Mouse (Mus musculus) ES-Bruce4 (cell line): ENCODE results near the gene Kcnq2. TPM values are rescaled to one million over a fixed set of nuclear protein-coding genes. Genes with fewer than 3 reads are reported as not detected.

Experiments
- H3K27ac ChIP-seq: 2 replicates; pipeline ENCODE4 v1.5.1; 2012; ENCODE audit warnings: low read length, inconsistent platforms; ENCODE audit not compliant: insufficient read depth
- H3K27me3 ChIP-seq: 2 replicates; pipeline ENCODE4 v1.6.1; 2012; ENCODE audit warnings: mild to moderate bottlenecking, low read length, inconsistent platforms; ENCODE audit not compliant: control insufficient read depth, poor library complexity, insufficient read depth, severe bottlenecking
- H3K36me3 ChIP-seq: 2 replicates; pipeline ENCODE4 v1.6.1; 2012; ENCODE audit warnings: inconsistent platforms, mild to moderate bottlenecking, low read length, moderate library complexity; ENCODE audit not compliant: control insufficient read depth, poor library complexity, insufficient read depth, severe bottlenecking
- H3K4me1 ChIP-seq: one replicate; pipeline ENCODE4 v1.8.1; 2011; ENCODE audit warnings: low read length; ENCODE audit not compliant: control insufficient read depth, insufficient read depth
- H3K4me3 ChIP-seq: 2 replicates; pipeline ENCODE4 v1.5.1; 2011; ENCODE audit warnings: low read depth, mild to moderate bottlenecking, low read length
- H3K9ac ChIP-seq: 2 replicates; pipeline ENCODE4 v1.6.1; 2012; ENCODE audit warnings: low read depth, mild to moderate bottlenecking, inconsistent platforms; ENCODE audit not compliant: poor library complexity, severe bottlenecking
- H3K9me3 ChIP-seq: replicated peaks from 2 replicates; pipeline ENCODE4 v1.6.1; 2012; ENCODE audit warnings: mild to moderate bottlenecking, low read length, inconsistent platforms; ENCODE audit not compliant: control insufficient read depth, poor library complexity, insufficient read depth, severe bottlenecking
- CTCF ChIP-seq: IDR thresholded peaks from one replicate; pipeline ENCODE4 v1.8.1; 2011; ENCODE audit warnings: low read depth, low read length
- EP300 ChIP-seq: IDR thresholded peaks from 2 replicates; pipeline ENCODE4 v1.6.1; 2011; ENCODE audit warnings: low read depth, low read length; ENCODE audit not compliant: insufficient read depth
- POLR2A ChIP-seq: IDR thresholded peaks from one replicate; pipeline ENCODE4 v1.8.1; 2011; ENCODE audit warnings: low read length; ENCODE audit not compliant: insufficient read depth
- polyA plus RNA-seq: library from polyadenylated mRNA; stranded (reverse); fragments of >200 nt; gene quantifications from 2 replicates; pipeline ENCODE4 v1.2.4, GENCODE M21; 2011; ENCODE audit warnings: low read depth; ENCODE audit not compliant: missing spikeins, insufficient read depth, insufficient read length

Gene Kcnq2
- polyA plus RNA-seq, 1 experiment: 1.0 TPM

DNA sequence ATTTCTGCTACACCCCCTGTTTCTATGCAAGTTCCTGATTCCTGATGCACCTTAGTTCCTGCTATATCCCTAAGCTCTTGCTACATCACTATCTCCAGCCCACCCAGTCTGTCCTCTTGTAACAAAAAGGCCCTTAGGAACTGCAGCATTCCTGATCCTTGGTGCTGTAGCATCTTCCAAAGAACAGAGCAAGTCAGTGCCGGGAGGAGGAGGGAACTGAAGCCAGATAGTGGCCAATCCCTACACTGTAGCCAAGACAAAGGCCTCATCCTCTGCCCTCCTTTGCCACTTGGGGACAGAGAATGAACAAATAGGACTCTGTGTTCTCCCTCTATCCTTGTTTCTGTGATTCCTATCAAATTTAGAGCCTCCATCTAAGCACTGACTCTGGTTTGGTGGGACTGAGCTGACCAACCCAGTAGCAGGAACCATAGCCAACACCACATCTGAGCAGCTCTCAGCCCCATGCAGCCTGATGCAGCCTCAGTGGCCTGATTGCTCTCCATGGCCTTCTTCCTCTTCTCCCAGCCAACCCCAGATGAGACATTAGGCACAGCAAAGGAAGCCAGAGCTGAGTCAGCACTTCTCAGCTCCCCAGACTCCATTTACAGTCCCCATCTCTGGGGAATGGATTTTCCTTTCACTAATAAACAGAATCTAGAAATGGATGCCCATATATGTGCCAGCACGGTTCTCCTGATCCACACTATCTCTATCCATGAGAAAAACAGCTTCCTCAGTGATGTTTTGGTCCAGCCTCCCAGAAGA lies 8.6 kb upstream of the Kcnq2 start:
- Histone ChIP-seq H3K9ac (no peak overlapping the region), H3K4me1 (no peaks in the 10 kb centered on the region), H3K36me3 (no peaks in the 10 kb centered on the region), H3K27ac (no peak overlapping the region), H3K4me3 (no peak overlapping the region), H3K9me3 (no peaks in the 10 kb centered on the region), H3K27me3 (no peaks in the 10 kb centered on the region)
- TF ChIP-seq CTCF: no peak
- no peak for TF ChIP-seq POLR2A
- no peak for TF ChIP-seq EP300

GRCm38 (mm10) chr2:181142703-181143135 lies 7.6 kb upstream of the Kcnq2 start:
- Histone ChIP-seq H3K9me3 (no peaks in the 10 kb centered on the region), H3K27me3 (no peaks in the 10 kb centered on the region), H3K27ac (no peak overlapping the region), H3K9ac (no peak overlapping the region), H3K4me1 (no peaks in the 10 kb centered on the region), H3K4me3 (no peak overlapping the region), H3K36me3 (no peaks in the 10 kb centered on the region)
- TF ChIP-seq CTCF: no peak
- TF ChIP-seq POLR2A: no peak
- TF ChIP-seq EP300: no peak

DNA sequence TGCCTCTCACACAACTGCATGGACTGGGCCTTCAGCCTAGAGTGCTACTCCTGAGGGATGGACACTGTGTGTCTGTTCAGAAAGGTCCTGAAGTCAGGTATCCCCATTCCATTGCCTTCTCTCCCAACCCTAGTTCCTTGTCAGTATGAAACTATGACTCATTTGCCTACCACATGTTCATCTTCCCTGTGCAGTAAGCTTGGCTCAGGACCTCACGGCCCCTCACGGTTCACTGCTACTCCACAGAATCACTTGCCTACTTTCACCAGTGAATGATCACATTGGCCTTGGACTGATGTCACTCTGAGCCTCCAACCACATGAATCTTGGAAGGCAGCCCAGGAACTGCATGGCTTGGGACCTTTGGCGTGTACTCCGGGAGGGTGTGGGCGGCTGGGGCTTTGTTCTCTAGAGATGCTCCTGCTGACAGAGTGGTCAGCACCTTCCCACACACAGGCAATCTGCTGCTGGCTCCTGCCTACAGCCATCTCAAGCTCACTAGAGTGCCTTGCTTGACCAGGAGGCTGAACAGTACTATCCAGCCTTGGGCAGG lies 4.6 kb upstream of the Kcnq2 start:
- Histone ChIP-seq H3K27ac (no peak overlapping the region), H3K27me3 (no peaks in the 10 kb centered on the region), H3K9me3 (no peaks in the 10 kb centered on the region), H3K36me3 (no peaks in the 10 kb centered on the region), H3K9ac (no peak overlapping the region), H3K4me3 (no peak overlapping the region), H3K4me1 (no peaks in the 10 kb centered on the region)
- TF ChIP-seq EP300: no peak
- no peak for TF ChIP-seq POLR2A
- no peak for TF ChIP-seq CTCF

- TF ChIP-seq EP300 (no peak), POLR2A (no peak), CTCF (no peak)
- H3K9ac ChIP-seq: no peak overlapping the region
- H3K27ac ChIP-seq: no peak overlapping the region
- no peaks in the 10 kb centered on the region for H3K9me3 ChIP-seq
- no peaks in the 10 kb centered on the region for H3K36me3 ChIP-seq
- H3K4me3 ChIP-seq: no peak overlapping the region
- H3K4me1 ChIP-seq: no peaks in the 10 kb centered on the region
- no peaks in the 10 kb centered on the region for H3K27me3 ChIP-seq
These were observed 1.8 kb upstream of the Kcnq2 start for GRCm38 (mm10) chr2:181136934-181137333.

- TF ChIP-seq EP300 (no peak), CTCF (no peak), POLR2A (no peak)
- 0 out of 2 replicates have a peak overlapping the region, but pooled peaks have one; percentile 21 for H3K4me3 ChIP-seq
- no peaks in the 10 kb centered on the region for H3K27me3 ChIP-seq
- no peak overlapping the region for H3K27ac ChIP-seq
- H3K9me3 ChIP-seq: no peaks in the 10 kb centered on the region
- H3K36me3 ChIP-seq: no peaks in the 10 kb centered on the region
- H3K4me1 ChIP-seq: no peaks in the 10 kb centered on the region
- no peak overlapping the region; the same call in 1 of the 2 replicates for H3K9ac ChIP-seq
These were observed 332 bp upstream of the Kcnq2 start for GRCm38 (mm10) chr2:181135446-181135818.
